Comparison of ENCODE assay signal across 9 mouse cellular contexts in the genomic region with DNA sequence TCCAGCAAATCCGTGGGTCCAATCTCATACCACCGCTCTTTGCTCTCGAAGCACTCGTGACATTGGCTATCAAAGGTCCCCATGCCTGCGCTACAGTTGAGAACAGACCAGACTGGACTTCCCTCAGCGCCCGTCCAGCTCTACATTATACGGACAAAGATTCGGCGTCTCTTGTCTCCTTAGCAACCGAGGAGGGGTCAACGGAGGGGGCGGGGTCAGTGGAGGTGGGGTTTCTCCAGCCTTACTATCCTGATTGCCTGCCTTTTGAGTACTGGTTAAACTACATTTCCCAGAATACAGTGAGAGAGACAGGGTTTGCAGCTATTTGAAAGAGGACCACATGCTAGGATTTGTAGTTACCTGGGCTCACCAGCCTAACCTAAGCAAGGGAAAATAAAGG. TPM values are rescaled to one million over a fixed set of nuclear protein-coding genes. Genes with fewer than 3 reads are reported as not detected.
DNase-seq lines count a peak whose midpoint lies in the region; ATAC-seq and TF ChIP-seq lines count a peak whose summit lies in the region.
"Had no signal": no experiment of that assay in that cellular context is flagged by ENCODE, and none has a peak within 500 bp of the region (broad histone marks: within the 10 kb centered on the region; RNA-seq: fewer than 3 reads in every experiment).

Gene 1700028P14Rik (minus strand): TSS at position 169 of the 400 bp plus-strand sequence.

- no peaks in the 10 kb centered on the region for H3K27me3 ChIP-seq in forebrain, embryonic 12.5 days

- H3K36me3 ChIP-seq in forebrain, embryonic 12.5 days (replicated peaks), result no peaks in the 10 kb centered on the region

- no peak within 1 kb of the TSS for H3K9ac ChIP-seq in forebrain, embryonic 12.5 days

- intact Hi-C loops in left cerebral cortex, adult 2 months (cut with DNase I), result no loop called here
- intact Hi-C loops in heart, postnatal 10 days (cut with DNase I), result loop anchor here (5.0 kb wide), 1 partner anchor 180 kb away; no protein-coding TSS in a partner anchor

- no peaks in the 10 kb centered on the region; the same call in 1 of the 2 replicates for H3K4me1 ChIP-seq in forebrain, embryonic 12.5 days

- H3K4me2 ChIP-seq in forebrain, embryonic 12.5 days, result peak within 1 kb of the TSS; percentile 47

- peak; percentile 89; the same call in 1 of the 2 replicates for ATAC-seq in forebrain, embryonic 12.5 days (ENCODE audit: low FRiP score)

- DNase-seq in left cerebral cortex, adult 2 months (ENCODE audit: extremely low spot score in 1 of 2, low spot score in 2 of 2), result peak; percentile 29
- DNase-seq in left cerebral cortex, adult 8-10 months (ENCODE audit: low spot score in 2 of 2), result no peak
- peak; percentile 49 to 67 for DNase-seq in heart, postnatal 10 days
- DNase-seq in kidney, postnatal 14 days, result peak; percentile 88
- DNase-seq in lung, adult 18-20 months, result peak; percentile 62 to 78
- DNase-seq in retina, embryonic 14.5 days (ENCODE audit: low spot score), result peak; percentile 85
- DNase-seq in thymus, postnatal 36 days, result no peak

- WGBS in forebrain, embryonic 12.5 days, result 5% methylated on average over 13 of the region's 13 CpGs

- peak within 1 kb of the TSS; percentile 11 for H3K4me3 ChIP-seq in left cerebral cortex, adult 2 months
- H3K4me3 ChIP-seq in forebrain, embryonic 12.5 days (replicated peaks), result peak within 1 kb of the TSS; percentile 21; the same call in 1 of the 2 replicates

- H3K9me3 ChIP-seq in forebrain, embryonic 12.5 days, result no peaks in the 10 kb centered on the region

- no peak within 1 kb of the TSS for H3K27ac ChIP-seq in left cerebral cortex, adult 2 months
- H3K27ac ChIP-seq in forebrain, embryonic 12.5 days, result no peak within 1 kb of the TSS

- no peak for TF ChIP-seq CTCF in left cerebral cortex, adult 2 months (IDR thresholded peaks at IDR 0.05)

RNA-seq across cellular contexts. Expression of gene 1700028P14Rik, which starts in this region (rescaled TPM):
- total RNA-seq in left cerebral cortex, adult 2 months (2021), result 1 to 10 TPM; 1.4 to 1.9 TPM
- 1 to 10 TPM in 3 of 4 experiments, under 1 TPM in 1; 0.74 to 2.4 (median 1.9) TPM for total RNA-seq in left cerebral cortex, adult 8-10 months (2022)
- 0.31 and 0.89 TPM in 2 replicates for polyA plus RNA-seq in forebrain, embryonic 12.5 days (2016; fragmentation: Nextera tagmentation; extraction: Ambion mirVana)
- not detected for total RNA-seq in heart, postnatal 10 days (2021)
- polyA plus RNA-seq: small intestine, adult 2 months had no signal

Comparison
In these comparisons a context has a peak if more than half of its experiments do, and no peak if none do; other contexts are left out.
1. DNase-seq: peak in left cerebral cortex, adult 2 months (2 of 2), kidney, postnatal 14 days (single experiment), lung, adult 18-20 months (2 of 2) and retina, embryonic 14.5 days (single experiment); none in left cerebral cortex, adult 8-10 months (0 of 2) and thymus, postnatal 36 days (0 of 2).
2. Peak in ATAC-seq, H3K4me3 ChIP-seq and H3K4me2 ChIP-seq in forebrain, embryonic 12.5 days; RNA of the gene not detected or under 1 TPM.
3. Peak in DNase-seq in heart, postnatal 10 days; RNA of the gene not detected or under 1 TPM.